Mouse (Mus musculus): Measurements from ENCODE around the gene Atxn7l3.

The Atxn7l3 gene

DNA sequence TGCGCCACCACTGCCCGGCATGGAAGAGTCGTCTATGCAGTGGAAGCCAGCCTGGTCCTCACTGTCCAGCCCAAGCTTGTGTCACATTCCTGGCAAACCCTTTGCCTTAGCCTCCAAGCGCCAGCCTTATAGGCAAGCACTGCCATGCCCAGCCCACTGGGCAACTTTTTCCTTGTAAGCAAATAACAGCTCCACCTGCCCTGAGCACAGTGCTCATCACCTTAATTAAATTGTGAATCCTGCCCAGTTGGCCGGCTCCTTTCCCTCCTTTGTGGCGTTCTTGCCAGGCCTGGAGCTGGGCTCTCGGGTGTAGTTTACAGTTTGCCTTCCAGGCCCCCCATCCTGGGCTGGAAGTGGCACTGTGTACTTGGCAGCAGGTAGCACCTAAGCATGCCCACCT is 33.2 kb downstream of the Atxn7l3 start:
- no peak for DNase-seq (ENCODE audit: low read depth, low spot score)

DNA sequence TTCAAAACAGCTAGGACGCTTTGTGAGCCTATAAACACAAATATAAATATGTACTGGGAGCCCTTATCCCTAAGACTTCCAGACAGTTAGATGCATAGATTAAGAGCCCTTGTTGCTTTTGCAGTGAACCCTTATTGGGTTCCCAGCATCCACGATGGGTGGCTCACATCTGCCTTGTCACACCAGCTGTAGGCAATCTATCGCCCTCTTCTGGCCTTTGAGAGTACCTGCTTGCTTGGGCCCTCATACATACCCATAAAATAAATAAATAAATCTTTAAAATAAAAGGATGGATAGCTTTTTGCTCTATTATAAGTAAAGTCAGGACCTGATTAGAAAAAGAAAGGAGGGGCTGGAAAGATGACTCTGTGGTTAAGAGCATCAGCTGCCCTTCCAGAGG is 37.9 kb downstream of the Atxn7l3 start:
- no peak for DNase-seq (ENCODE audit: low read depth, low spot score)

DNA sequence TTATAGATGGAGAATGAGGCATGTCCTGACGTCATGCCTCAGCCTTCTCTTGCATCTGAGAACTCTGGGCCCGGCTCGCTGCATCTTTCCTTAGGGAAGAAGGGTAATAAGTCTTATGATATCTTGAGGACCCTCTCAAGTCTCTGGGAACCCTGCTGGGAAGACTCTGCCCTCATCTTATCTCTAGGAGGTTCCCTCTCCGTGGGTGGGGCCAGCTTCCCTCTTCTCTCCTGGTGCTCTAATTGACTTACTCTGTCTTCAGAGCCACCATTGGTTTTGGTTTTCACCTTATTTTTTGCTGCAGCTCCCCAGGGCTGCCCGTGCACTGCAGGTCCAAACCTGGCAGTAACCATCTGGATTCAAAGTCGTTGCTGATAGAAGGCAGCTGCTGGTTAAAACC is 38.3 kb downstream of the Atxn7l3 start:
- no peak for DNase-seq (ENCODE audit: low read depth, low spot score)

DNA sequence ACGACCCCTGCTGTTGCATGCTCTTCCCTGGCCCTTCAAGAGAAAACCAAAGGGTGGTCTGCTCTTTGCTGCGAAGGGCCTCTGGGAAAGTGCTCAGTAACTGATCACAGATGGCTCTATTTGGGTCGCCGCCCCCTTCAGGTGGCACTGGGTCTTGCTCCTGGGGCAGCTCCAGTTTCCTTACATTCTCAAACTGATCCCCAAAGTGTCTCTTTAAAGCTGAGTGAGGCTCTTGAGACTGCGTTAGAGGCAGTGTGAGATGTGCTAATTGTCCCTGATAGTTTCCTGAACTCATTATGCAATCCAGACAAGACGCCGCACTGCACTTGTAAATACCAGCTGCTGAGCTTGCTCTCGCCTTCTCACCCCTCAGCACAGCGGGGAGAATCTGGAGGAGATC is 38.9 kb downstream of the Atxn7l3 start:
- no peak for DNase-seq (ENCODE audit: low read depth, low spot score)

DNA sequence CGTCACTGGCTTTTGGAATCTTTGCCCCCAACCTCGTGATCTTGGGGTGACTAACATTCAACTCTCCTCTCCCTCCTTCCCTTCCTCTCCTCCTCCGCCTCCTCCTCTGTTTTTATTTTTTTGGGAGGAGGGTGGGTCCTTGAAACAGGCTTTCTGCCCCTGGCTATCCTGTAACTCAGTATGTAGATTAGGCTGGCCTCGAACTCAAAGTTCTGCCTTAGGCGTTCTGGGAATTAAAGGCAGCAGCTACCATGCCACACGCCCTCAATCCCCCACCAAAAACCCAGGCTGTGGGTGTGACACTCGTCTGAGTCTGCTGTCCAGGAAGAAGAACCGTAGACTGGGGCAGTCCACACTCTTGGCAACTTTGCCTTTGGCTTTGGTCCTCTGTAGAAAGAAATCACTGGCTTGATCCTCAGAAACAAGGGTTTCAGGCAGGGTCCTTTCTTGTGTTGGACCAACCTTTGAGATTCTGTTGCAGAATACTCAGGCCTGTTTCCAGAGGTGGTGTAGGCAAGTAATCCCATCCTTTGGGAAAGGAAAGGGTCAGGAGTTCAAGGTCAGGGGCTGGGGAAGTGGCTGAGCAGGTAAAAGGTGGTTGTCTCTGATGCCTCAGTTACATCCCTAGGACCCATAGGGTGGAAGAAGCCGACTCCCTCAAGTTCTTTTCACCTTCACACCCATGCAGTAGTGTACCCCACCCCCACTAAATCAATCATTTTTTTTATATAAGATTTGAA is 46.9 kb downstream of the Atxn7l3 start:
- no peak for DNase-seq (ENCODE audit: low read depth, low spot score)

DNA sequence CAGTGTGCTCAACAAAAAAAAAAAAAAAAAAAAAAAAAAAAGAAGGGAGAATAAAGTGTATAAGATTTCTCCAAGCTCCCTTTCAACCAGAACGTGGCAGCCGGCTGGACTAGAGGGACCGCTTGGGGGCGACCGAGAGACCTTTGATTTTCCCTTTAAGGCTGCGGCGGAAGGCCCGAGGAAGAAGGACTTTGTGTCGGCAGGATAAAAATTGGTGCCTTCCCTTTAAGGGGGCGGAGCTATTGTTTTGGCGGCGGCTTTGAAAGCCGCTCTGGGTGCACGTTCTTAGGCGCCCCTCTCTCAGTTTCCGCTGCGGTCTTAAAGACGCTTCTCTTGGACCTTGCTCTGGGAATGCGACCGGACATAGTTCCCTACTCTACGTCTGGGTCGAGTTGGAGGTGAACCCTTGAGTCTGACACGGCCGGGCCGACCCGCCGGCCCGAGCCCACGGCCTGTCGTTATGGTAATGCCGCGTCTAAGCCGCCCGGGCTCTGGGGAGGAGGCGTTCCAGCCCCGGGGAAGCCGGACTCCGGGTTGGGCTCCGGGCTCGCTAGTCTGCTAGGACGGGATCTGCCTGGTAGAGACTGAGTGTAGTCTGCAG is 47.7 kb downstream of the Atxn7l3 start, which contains the start of gene BC030867:
TSS of gene BC030867 (plus strand) at position 253 of the 601 bp plus-strand sequence.
- peak; percentile 96 for DNase-seq (ENCODE audit: low read depth, low spot score)

DNA sequence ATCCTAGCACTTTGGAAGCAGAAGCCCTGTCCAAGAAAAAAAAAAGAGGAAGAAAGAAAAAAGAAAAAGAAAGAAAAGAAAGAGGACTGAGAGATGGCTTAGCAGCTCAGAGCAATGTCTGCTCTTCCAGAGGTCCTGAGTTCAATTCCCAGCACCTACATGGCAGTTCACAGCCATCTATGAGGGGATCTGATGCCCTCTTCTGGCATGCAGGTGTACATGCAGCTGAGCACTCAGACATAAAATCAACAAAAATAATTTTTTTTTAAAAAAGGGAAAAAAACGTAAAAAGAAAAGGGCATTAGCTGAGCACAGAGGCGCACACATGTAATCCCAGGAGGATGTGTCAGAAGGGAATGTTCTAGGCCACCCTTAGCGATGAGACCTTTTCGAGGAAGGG is 49.6 kb downstream of the Atxn7l3 start:
- no peak for DNase-seq (ENCODE audit: low read depth, low spot score)

DNA sequence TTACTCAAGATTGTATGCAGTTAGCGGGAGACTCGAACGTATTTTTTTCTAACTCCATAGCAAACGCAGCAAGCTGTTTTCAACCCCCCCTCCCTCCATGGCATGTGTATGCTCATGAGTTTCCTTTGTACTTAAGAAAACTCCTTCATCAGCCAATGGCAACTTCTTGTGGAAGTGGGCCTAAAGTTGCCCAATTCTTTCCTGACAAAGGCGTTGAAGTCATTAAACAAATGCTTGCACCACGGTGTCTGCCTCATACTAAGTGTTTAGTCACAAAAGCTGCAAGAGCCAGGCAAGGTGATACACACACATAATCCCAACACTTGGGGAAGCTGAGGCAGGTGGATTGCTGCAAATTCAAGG is 50.2 kb downstream of the Atxn7l3 start:
- DNase-seq (ENCODE audit: low read depth, low spot score): no peak

DNA sequence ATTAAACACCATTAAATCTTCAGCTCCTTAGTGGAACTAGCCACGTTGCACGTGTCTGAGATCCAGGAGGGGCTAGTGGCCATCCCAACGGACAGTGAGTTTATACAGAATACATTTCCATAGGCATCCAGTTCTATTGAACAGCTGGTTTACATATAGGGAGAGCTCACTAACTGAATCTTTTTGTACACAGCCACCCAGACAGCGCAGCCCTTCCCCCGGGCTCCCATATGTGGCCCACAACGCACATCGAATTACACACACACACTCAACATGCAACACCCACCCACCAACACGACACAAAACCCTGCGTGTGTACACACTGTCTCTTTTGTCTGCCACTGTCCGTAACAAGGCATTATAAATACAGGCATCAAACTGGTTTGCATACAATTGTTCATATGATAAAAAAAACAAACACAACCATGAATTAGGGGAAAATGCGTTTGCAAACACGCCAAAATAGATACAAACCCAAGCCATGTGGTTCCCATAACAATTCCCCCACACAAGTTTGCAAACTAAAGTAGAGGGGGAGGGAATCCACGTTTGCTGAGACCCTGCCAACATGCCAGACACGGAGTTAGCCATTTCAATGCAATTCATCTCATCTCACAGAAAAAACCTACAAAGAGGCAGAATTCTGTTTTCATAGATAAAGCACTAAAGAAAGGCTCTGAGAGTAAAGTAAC is 50.7 kb downstream of the Atxn7l3 start:
- no peak for DNase-seq (ENCODE audit: low read depth, low spot score)

DNA sequence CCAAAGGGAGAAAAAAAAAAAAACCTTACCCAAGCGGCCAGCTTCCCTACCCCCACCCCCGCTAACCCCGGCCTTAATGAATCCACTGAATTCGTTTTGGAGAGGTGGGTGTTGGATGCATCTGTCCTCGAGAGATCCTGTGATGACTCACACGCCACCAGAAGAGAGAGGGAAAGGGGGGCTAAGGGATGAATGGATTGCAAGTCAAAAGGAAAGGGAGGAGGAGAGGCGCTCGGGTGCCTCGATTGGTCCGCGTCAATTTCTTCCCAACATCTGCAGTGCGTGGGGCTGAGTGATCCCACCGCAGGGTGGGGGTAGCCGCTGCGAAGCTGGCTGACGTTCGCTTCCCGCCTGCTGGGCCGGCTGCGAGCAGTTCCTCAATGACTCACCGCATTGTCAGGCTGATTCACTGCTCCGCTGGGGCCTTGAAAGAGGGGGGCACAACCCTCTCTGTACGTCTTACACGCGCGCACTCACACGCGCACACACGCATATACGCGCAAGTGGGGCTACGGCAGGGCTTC is 51.4 kb downstream of the Atxn7l3 start:
- DNase-seq (ENCODE audit: low read depth, low spot score): no peak

DNA sequence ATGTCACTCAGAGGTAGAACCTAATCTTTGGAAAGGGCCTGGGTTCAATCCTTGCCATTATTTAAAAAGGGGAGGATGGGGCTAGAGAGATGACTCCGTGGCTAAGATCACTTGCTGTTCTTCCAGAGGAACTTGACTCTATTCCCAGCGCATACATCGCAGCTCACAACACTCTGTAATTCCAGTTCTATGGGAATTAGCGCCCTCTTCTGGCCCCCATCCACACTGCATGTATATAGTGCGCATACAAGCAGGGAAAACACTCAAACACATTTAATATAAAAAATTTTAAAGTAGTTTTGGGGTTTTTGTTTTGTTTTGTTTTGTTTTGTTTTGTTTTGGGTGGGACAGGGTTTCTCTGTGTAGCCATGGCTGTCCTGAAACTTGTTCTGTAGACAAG is 54.6 kb downstream of the Atxn7l3 start:
- DNase-seq (ENCODE audit: low read depth, low spot score): no peak

DNA sequence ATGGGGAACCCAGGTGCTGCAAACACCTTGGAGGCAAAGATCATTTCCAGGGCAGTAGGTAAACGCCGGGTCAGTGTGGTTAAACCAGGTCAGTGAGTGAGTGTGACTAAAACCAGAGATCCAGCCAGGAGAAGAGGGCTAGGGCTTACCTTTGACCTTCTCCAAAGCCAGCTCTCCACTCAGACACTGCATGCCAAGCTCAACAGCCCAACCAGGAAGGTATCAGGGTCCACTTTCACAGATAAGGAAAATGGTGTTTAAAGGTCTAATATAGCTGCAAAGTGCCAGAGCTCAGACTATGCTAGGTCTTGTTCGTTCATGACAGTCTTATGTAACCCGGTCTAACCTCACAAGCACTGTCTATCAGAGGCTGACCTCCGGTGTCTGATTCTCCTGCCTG is 55.2 kb downstream of the Atxn7l3 start:
- DNase-seq (ENCODE audit: low read depth, low spot score): no peak

DNA sequence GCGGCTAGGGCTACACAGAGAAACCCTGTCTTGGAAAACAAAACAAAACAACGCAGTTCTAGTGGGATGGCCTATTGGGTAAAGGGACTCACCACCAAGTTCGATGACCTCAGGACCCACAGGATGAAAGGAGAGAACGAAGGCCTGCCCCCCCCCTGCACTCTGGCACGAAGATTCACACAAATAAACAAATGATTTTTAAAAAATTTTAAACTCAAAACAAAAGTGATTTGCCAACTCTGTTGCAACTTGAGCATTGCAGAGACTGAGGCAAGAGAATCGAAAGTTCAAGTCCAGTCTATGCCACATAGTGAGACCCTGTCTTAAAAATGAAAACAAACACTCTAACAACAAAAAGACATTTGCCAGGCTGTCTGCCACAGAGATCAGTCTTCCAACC is 55.8 kb downstream of the Atxn7l3 start:
- no peak for DNase-seq (ENCODE audit: low read depth, low spot score)
